Mouse (Mus musculus): ENCODE results near the gene Nol9.

- no peak for TF ChIP-seq CTCF (IDR thresholded peaks at IDR 0.05; ENCODE audit: borderline replicate concordance, insufficient read depth, low read length)
- TF ChIP-seq POLR2A (IDR thresholded peaks at IDR 0.05; ENCODE audit: low read depth, low read length) = no peak
Measured at GRCm38 (mm10) chr4:151996951-151997222, 42.2 kb upstream of the Nol9 start.

All from embryonic fibroblast, embryonic 13.5 days (primary cell).